In genomic region chr11:113098360-113098759, GRCm38 (mm10) we compare ENCODE assay signal across 24 mouse cellular contexts.
"Had no signal": no experiment of that assay in that cellular context is flagged by ENCODE, and none has a peak within 500 bp of the region (broad histone marks: within the 10 kb centered on the region; RNA-seq: fewer than 3 reads in every experiment).

No protein-coding gene starts in this region.

- H3K9ac ChIP-seq: liver, embryonic 15.5 days; liver, postnatal 0 days; lung, embryonic 15.5 days; midbrain, embryonic 12.5 days; neural tube, embryonic 13.5 days; neural tube, embryonic 15.5 days; stomach, embryonic 15.5 days had no signal

- H3K4me3 ChIP-seq: liver, embryonic 15.5 days; lung, embryonic 15.5 days; midbrain, embryonic 10.5 days; midbrain, embryonic 12.5 days; myocyte; neural tube, embryonic 13.5 days; neural tube, embryonic 15.5 days; stomach, embryonic 15.5 days had no signal

- DNase-seq: liver, postnatal 0 days; lung, adult 2 months; lung, postnatal 14 days; lung, postnatal 36 days; midbrain, embryonic 14.5 days; retina, postnatal 1 day; right cerebral cortex, adult 18-20 months; right cerebral cortex, postnatal 25 days; right cerebral cortex, postnatal 4 days; spleen, adult 18-20 months; thymus, postnatal 14 days; thymus, postnatal 36 days had no signal

- H3K27me3 ChIP-seq: liver, embryonic 15.5 days; lung, embryonic 15.5 days; neural tube, embryonic 13.5 days; neural tube, embryonic 15.5 days; stomach, embryonic 15.5 days had no signal

- ATAC-seq: liver, postnatal 0 days; lung, postnatal 0 days; midbrain, embryonic 16.5 days had no signal

- H3K9me3 ChIP-seq: liver, embryonic 15.5 days; lung, embryonic 15.5 days; midbrain, embryonic 10.5 days; midbrain, embryonic 12.5 days; neural tube, embryonic 13.5 days; neural tube, embryonic 15.5 days; stomach, embryonic 15.5 days had no signal

- H3K4me2 ChIP-seq: liver, embryonic 15.5 days; lung, embryonic 15.5 days; midbrain, embryonic 12.5 days; neural tube, embryonic 13.5 days; neural tube, embryonic 15.5 days; stomach, embryonic 15.5 days had no signal

- H3K27ac ChIP-seq: liver, embryonic 15.5 days; lung, embryonic 15.5 days; macrophage; midbrain, embryonic 10.5 days; midbrain, embryonic 12.5 days; neural tube, embryonic 13.5 days; neural tube, embryonic 15.5 days; stomach, embryonic 15.5 days; stomach, postnatal 0 days had no signal

- H3K36me3 ChIP-seq: liver, embryonic 15.5 days; lung, embryonic 15.5 days; midbrain, embryonic 10.5 days; midbrain, embryonic 12.5 days; neural tube, embryonic 13.5 days; neural tube, embryonic 15.5 days; stomach, embryonic 15.5 days had no signal
